Mouse (Mus musculus): ENCODE measurements around the gene Dusp11. TPM values are rescaled to one million over a fixed set of nuclear protein-coding genes. Genes with fewer than 3 reads are reported as not detected.
"Not testable (repeated sequence)": the region's sequence is repeated elsewhere in the genome, so short reads cannot be mapped to it uniquely, and the experiment has no call there.

Gene Dusp11
- polyA plus RNA-seq (2014; fragmentation: Nextera tagmentation; extraction: Ambion mirVana), result 45.0 and 46.9 TPM in 2 replicates

DNA sequence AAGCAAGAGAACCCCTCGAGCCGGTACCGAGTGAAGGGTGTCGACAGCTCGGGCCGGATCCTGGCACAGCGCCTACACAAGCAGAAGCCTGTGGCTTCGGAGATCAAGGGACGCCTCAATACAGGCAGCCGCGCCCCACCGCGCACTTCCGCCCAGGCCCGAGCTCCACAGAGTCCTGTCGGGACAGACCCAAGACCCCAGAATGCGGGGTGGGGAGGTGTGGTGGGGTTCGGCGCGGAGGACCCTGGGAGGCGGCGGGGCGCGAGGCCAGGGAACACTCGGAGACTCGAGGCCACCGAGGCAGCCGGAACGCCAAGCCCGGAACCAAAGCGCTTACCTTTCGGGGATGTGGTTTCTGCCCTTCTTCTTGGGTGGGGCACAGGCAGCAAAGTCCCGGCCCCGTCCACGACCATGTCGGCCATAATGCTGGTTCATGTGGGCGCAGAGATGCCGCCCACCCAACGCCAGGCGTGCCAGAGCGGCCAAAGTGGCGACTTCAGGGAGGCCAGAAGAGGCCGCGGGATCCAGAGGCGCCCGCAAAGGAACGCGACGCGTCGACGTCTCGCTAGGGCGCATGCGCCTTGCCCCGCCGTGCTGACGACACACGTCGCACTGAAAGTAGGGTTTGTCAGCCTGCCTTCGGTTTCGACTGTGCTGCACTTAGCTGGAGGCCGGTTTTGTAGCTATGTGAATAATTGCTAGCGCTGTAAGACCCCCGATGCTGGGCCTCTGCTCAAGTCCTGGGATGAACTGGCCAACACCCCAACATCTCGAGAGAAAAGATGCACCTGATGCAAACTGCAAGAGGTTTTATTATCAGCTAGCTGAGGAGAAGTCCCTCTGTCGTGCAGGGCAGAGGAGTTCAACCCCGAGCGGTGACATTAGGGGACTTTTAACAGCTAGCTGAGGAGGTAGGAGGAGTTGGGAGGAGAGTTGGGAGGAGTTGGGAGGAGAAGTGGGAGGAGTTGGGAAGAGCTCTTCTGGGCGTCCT is at the start of gene Dusp11:
Gene Dusp11 (minus strand): TSS at position 567 of the 991 bp plus-strand sequence.
- under 1% methylated on average over 70 of the region's 70 CpGs for WGBS
- Histone ChIP-seq H3K4me2 (ENCODE audit: low read depth) (peak within 1 kb of the TSS; percentile 70), H3K27ac (ENCODE audit: low read depth, low read length) (peak within 1 kb of the TSS; percentile 91), H3K4me1 (ENCODE audit: control insufficient read depth, insufficient read depth, low read length) (peaks cover 3% of the 10 kb centered on the region; the same call in 1 of the 2 replicates), H3K9ac (ENCODE audit: low read length) (peak within 1 kb of the TSS; percentile 80), H3K4me3 (ENCODE audit: low read depth, low read length) (peak within 1 kb of the TSS; percentile 83), H3K9me3 (ENCODE audit: control insufficient read depth, low read length) (no peaks in the 10 kb centered on the region), H3K36me3 (ENCODE audit: control insufficient read depth, insufficient read depth, low read length) (no peaks in the 10 kb centered on the region; the same call in 1 of the 2 replicates), H3K27me3 (ENCODE audit: control insufficient read depth, insufficient read depth, low read length) (no peaks in the 10 kb centered on the region)
- peak; percentile 95 for DNase-seq (ENCODE audit: low spot score)
- ATAC-seq (ENCODE audit: insufficient read depth, low FRiP score, low TSS enrichment), result peak; percentile 96

DNA sequence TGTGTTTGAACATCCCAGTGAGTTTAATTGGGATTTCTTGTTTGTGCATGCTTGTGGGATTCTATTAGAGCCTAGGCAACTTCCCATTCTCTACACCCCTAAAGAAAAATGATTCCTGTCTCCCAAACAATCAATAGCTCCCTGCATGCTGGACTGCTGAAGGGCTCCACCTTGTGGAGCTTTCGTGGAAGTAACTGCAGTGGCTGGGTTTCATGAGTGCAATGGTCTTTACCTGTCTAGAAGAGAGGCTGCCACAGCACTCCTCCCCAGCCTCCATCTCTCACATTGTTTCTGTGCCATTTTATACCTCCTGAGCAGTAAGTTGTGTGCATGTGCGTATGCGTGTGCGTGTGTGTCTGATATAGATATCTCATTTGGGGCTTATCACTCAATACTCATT is 48.5 kb upstream of the Dusp11 start:
- Histone ChIP-seq H3K9ac (ENCODE audit: low read length) (no peak overlapping the region), H3K9me3 (ENCODE audit: control insufficient read depth, low read length) (no peaks in the 10 kb centered on the region), H3K36me3 (ENCODE audit: control insufficient read depth, insufficient read depth, low read length) (no peaks in the 10 kb centered on the region), H3K27ac (ENCODE audit: low read depth, low read length) (no peak overlapping the region), H3K27me3 (ENCODE audit: control insufficient read depth, insufficient read depth, low read length) (no peaks in the 10 kb centered on the region), H3K4me2 (ENCODE audit: low read depth) (no peak overlapping the region), H3K4me1 (ENCODE audit: control insufficient read depth, insufficient read depth, low read length) (no peaks in the 10 kb centered on the region), H3K4me3 (ENCODE audit: low read depth, low read length) (no peak overlapping the region)
- no peak for ATAC-seq (ENCODE audit: insufficient read depth, low FRiP score, low TSS enrichment)
- DNase-seq (ENCODE audit: low spot score), result peak; percentile 67
- 38% methylated on average over 4 of the region's 4 CpGs for WGBS

DNA sequence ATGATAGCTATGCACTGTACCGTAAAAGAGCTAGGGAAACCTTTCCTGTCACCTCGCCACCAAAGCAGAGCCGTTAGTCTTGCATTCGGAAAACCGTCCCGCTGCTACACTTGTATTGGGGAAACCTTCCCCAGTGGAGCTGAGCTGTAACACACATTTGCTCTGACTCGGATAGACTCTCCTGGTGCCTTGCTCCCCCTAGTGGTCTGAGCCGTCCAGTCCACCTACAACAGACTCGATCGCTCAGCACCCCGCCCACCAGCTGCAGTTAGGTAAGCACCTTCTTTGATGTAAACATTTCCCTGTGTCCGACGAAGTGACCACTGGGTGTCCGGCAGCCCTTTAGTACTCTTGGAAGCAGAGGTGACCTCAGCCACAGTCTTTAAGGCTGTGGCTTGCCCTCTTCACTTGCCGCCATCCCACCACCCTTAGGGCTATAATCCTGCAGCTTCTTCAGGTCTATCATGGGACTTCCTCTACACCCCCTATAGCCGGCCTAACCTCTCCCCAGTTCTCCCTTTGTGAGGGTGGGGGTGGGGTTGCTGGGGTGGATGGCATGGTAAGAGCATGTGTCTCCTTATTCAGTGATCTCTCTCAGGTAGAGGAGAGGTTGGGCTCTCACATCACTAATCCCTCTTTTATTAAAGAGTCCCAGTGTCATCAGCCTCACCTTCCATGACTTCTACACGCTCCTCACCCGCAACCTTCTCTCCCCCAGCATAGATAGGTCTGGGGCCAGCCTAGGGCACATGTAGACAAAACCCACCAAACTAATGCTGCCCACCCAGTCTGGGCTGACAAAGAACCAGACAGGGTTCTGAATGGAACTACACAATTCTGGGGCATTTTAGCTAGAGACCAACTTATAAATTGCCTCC is 43.0 kb upstream of the Dusp11 start:
- Histone ChIP-seq H3K9me3 (ENCODE audit: control insufficient read depth, low read length) (no peaks in the 10 kb centered on the region), H3K4me3 (ENCODE audit: low read depth, low read length) (no peak overlapping the region), H3K9ac (ENCODE audit: low read length) (no peak overlapping the region), H3K27ac (ENCODE audit: low read depth, low read length) (no peak overlapping the region), H3K27me3 (ENCODE audit: control insufficient read depth, insufficient read depth, low read length) (no peaks in the 10 kb centered on the region), H3K36me3 (ENCODE audit: control insufficient read depth, insufficient read depth, low read length) (no peaks in the 10 kb centered on the region), H3K4me2 (ENCODE audit: low read depth) (peak overlapping the region; percentile 24; the same call in 1 of the 2 replicates), H3K4me1 (ENCODE audit: control insufficient read depth, insufficient read depth, low read length) (no peaks in the 10 kb centered on the region)
- ATAC-seq (ENCODE audit: insufficient read depth, low FRiP score, low TSS enrichment), result peak; percentile 74
- DNase-seq (ENCODE audit: low spot score), result peak; percentile 88
- WGBS, result 13% methylated on average over 18 of the region's 18 CpGs

DNA sequence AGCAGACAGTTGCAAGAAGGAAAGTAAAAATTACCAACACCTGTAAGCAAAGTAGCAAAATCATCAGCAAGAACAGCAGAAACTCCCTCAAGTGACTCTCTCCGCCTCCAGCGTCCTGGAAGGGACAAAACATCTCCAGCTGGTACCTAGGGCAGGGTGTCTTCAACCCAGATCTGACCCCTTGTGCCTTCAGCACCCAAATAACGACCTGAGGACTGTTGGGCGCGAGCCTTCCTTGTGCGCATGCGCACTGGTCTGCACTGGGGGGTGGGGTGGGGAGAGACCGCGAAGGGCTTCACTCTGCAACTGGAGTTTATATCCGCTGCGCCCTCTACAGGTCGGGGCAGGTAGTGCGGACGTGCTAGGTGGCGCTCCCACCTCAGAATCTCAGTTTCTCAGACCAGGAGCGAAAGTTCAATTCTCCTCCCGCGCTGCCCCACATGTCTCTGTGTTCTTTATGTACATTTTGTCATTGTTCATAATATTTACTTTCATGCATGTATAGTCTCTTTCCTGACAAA is 42.0 kb upstream of the Dusp11 start:
- no peaks in the 10 kb centered on the region for H3K4me1 ChIP-seq (ENCODE audit: control insufficient read depth, insufficient read depth, low read length)
- DNase-seq (ENCODE audit: low spot score) (no peak), ATAC-seq (ENCODE audit: insufficient read depth, low FRiP score, low TSS enrichment) (no peak)
- H3K36me3 ChIP-seq (ENCODE audit: control insufficient read depth, insufficient read depth, low read length), result no peaks in the 10 kb centered on the region
- H3K4me3 ChIP-seq (ENCODE audit: low read depth, low read length), result no peak overlapping the region
- WGBS, result 78% methylated on average over 18 of the region's 18 CpGs
- no peaks in the 10 kb centered on the region for H3K9me3 ChIP-seq (ENCODE audit: control insufficient read depth, low read length)
- H3K27me3 ChIP-seq (ENCODE audit: control insufficient read depth, insufficient read depth, low read length), result no peaks in the 10 kb centered on the region
- no peak overlapping the region for H3K9ac ChIP-seq (ENCODE audit: low read length)
- no peak overlapping the region for H3K4me2 ChIP-seq (ENCODE audit: low read depth)
- no peak overlapping the region for H3K27ac ChIP-seq (ENCODE audit: low read depth, low read length)

DNA sequence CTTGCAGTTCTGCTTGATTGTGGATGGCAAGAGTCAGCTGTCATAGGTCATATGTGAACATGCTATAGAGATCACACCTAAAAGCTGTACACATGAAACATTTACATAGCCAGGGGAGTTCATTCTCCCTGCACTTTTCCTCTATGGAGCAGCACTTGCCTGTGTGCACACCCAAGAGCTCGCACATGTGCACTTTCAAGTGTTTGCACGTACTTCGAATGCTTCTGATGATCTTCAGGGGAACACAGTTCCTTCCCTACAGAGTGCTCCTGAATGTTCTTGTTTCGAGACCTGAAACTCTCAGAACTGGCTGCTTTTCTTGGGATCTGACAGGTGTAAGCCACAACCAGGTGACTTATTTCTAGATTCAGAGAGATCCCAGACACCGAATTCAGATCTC is 29.3 kb upstream of the Dusp11 start:
- H3K27ac ChIP-seq (ENCODE audit: low read depth, low read length); H3K9ac ChIP-seq (ENCODE audit: low read length); H3K4me3 ChIP-seq (ENCODE audit: low read depth, low read length); DNase-seq (ENCODE audit: low spot score); H3K4me1 ChIP-seq (ENCODE audit: control insufficient read depth, insufficient read depth, low read length); ATAC-seq (ENCODE audit: insufficient read depth, low FRiP score, low TSS enrichment); H3K9me3 ChIP-seq (ENCODE audit: control insufficient read depth, low read length); H3K4me2 ChIP-seq (ENCODE audit: low read depth); H3K36me3 ChIP-seq (ENCODE audit: control insufficient read depth, insufficient read depth, low read length); H3K27me3 ChIP-seq (ENCODE audit: control insufficient read depth, insufficient read depth, low read length): not testable (repeated sequence)
- WGBS, result 90% methylated on average over 5 of the region's 5 CpGs

DNA sequence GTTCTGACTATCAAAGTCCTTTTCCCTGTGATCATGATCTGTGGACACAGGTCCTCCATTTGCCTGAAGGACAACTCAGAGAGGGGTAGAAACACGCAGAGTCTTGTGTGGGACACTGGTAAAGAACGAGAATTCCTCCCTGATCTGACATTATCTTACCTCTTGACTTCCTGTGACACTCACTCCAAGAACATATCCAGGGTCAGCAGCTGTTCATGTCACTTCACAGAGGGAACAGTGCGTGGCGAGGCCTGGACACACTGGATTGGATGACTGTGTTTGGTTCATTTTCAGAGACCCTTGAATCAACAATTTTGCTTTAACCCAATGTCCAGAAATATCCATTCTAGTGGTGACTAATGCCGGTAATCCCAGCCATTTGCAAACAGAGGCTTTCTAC is 28.1 kb upstream of the Dusp11 start:
- H3K27ac ChIP-seq (ENCODE audit: low read depth, low read length); H3K36me3 ChIP-seq (ENCODE audit: control insufficient read depth, insufficient read depth, low read length); H3K9me3 ChIP-seq (ENCODE audit: control insufficient read depth, low read length); H3K4me1 ChIP-seq (ENCODE audit: control insufficient read depth, insufficient read depth, low read length); H3K4me3 ChIP-seq (ENCODE audit: low read depth, low read length); H3K27me3 ChIP-seq (ENCODE audit: control insufficient read depth, insufficient read depth, low read length); ATAC-seq (ENCODE audit: insufficient read depth, low FRiP score, low TSS enrichment); H3K4me2 ChIP-seq (ENCODE audit: low read depth); DNase-seq (ENCODE audit: low spot score); H3K9ac ChIP-seq (ENCODE audit: low read length): not testable (repeated sequence)
- WGBS, result 84% methylated on average over 5 of the region's 5 CpGs

DNA sequence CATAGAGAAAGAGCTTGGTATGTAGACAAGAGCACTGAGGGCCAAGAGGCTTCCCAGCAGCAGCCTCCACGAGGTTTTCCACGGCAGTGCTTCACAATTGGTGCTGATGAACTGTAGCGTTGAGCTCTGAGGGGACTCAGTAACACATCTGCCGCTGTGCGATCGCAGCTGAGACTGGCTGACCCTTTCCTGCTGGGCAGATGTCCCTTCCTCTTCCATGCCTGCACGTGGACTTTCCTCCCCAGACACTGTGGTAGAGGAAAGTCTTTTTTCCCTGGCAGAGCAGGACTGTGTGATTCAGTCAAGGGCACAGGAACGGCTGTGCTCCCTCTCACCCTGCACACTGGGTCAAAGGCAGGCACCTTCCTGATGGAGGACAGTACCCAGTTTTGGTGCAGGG is 22.9 kb upstream of the Dusp11 start:
- 72% methylated on average over 8 of the region's 8 CpGs for WGBS
- Histone ChIP-seq H3K9ac (ENCODE audit: low read length) (no peak overlapping the region), H3K27ac (ENCODE audit: low read depth, low read length) (no peak overlapping the region), H3K36me3 (ENCODE audit: control insufficient read depth, insufficient read depth, low read length) (no peaks in the 10 kb centered on the region), H3K4me1 (ENCODE audit: control insufficient read depth, insufficient read depth, low read length) (no peaks in the 10 kb centered on the region), H3K4me3 (ENCODE audit: low read depth, low read length) (no peak overlapping the region), H3K27me3 (ENCODE audit: control insufficient read depth, insufficient read depth, low read length) (no peaks in the 10 kb centered on the region), H3K9me3 (ENCODE audit: control insufficient read depth, low read length) (no peaks in the 10 kb centered on the region), H3K4me2 (ENCODE audit: low read depth) (no peak overlapping the region)
- ATAC-seq (ENCODE audit: insufficient read depth, low FRiP score, low TSS enrichment), result no peak
- no peak for DNase-seq (ENCODE audit: low spot score)

DNA sequence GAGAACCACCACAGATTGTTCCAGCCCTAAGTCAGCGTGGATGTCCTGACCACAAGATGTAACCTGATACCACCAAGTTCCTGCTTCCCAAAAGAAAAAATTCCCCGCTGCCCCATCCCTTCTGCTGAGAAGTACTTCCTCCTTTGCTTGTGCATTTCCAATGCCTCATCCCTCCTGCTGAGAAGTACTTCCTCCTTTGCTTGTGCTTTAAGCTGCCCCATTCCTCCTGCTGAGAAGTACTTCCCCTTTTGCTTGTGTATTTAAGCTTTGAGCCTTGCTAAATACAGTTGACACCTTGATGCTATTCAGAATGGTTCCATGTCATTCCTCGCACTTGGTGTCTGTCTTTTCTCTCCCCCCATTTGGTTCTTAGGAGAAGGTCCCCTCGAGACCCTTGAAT is 17.3 kb upstream of the Dusp11 start:
- H3K4me2 ChIP-seq (ENCODE audit: low read depth); H3K27ac ChIP-seq (ENCODE audit: low read depth, low read length); DNase-seq (ENCODE audit: low spot score); H3K9me3 ChIP-seq (ENCODE audit: control insufficient read depth, low read length); ATAC-seq (ENCODE audit: insufficient read depth, low FRiP score, low TSS enrichment); H3K27me3 ChIP-seq (ENCODE audit: control insufficient read depth, insufficient read depth, low read length); H3K36me3 ChIP-seq (ENCODE audit: control insufficient read depth, insufficient read depth, low read length); H3K9ac ChIP-seq (ENCODE audit: low read length); H3K4me1 ChIP-seq (ENCODE audit: control insufficient read depth, insufficient read depth, low read length); H3K4me3 ChIP-seq (ENCODE audit: low read depth, low read length): not testable (repeated sequence)
- WGBS, result 72% methylated on average over 4 of the region's 4 CpGs
